ENCODE assay signal across 8 mouse cellular contexts in genomic region chr11:50114329-50114728, GRCm38 (mm10). TPM values are rescaled to one million over a fixed set of nuclear protein-coding genes. Genes with fewer than 3 reads are reported as not detected.
DNase-seq lines count a peak whose midpoint lies in the region; ATAC-seq and TF ChIP-seq lines count a peak whose summit lies in the region.

No protein-coding gene starts in this region.

- no peaks in the 10 kb centered on the region for H3K4me1 ChIP-seq in hindbrain, embryonic 13.5 days (replicated peaks)
- no peaks in the 10 kb centered on the region for H3K4me1 ChIP-seq in limb, embryonic 14.5 days (ENCODE audit: control insufficient read depth, insufficient read depth, low read length)

- H3K4me2 ChIP-seq in hindbrain, embryonic 13.5 days = no peak overlapping the region
- no peak overlapping the region for H3K4me2 ChIP-seq in limb, embryonic 14.5 days (replicated peaks; ENCODE audit: low read depth, low read length, severe bottlenecking)

- no peaks in the 10 kb centered on the region for H3K9me3 ChIP-seq in hindbrain, embryonic 13.5 days
- H3K9me3 ChIP-seq in limb, embryonic 14.5 days (ENCODE audit: control insufficient read depth, low read length) = no peaks in the 10 kb centered on the region

- no peak overlapping the region for H3K4me3 ChIP-seq in hindbrain, embryonic 13.5 days
- no peak overlapping the region for H3K4me3 ChIP-seq in limb, embryonic 14.5 days (replicated peaks; ENCODE audit: low read length)

- no peak overlapping the region for H3K9ac ChIP-seq in hindbrain, embryonic 13.5 days
- no peak overlapping the region for H3K9ac ChIP-seq in limb, embryonic 14.5 days (ENCODE audit: low read depth, low read length, severe bottlenecking)

- no peak overlapping the region for H3K27ac ChIP-seq in hindbrain, embryonic 13.5 days
- H3K27ac ChIP-seq in limb, embryonic 14.5 days (replicated peaks; ENCODE audit: low read depth, low read length) = no peak overlapping the region

- ATAC-seq in erythroid progenitor cell, adult 5-6 weeks (replicated peaks; ENCODE audit: low FRiP score, poor library complexity, severe bottlenecking) = peak; percentile 96
- 0 out of 2 replicates have a peak, but pooled peaks have one; percentile 10 for ATAC-seq in hindbrain, embryonic 13.5 days (ENCODE audit: low FRiP score)
- ATAC-seq in limb, embryonic 14.5 days (ENCODE audit: low FRiP score, low read depth) = peak; percentile 44; the same call in 1 of the 2 replicates
- peak; percentile 93 for ATAC-seq in monocyte, adult 5-6 weeks (replicated peaks; ENCODE audit: insufficient number of reproducible peaks, low FRiP score, low TSS enrichment, poor library complexity, severe bottlenecking)

- no peak for TF ChIP-seq POLR2A in limb, embryonic 14.5 days (IDR thresholded peaks at IDR 0.05; ENCODE audit: borderline replicate concordance, extremely low read depth, insufficient read depth, insufficient read length)

- WGBS in hindbrain, embryonic 13.5 days = 18% methylated on average over 5 of the region's 5 CpGs
- WGBS in limb, embryonic 14.5 days = 19% methylated on average over 5 of the region's 5 CpGs

- no peaks in the 10 kb centered on the region for H3K27me3 ChIP-seq in hindbrain, embryonic 13.5 days
- H3K27me3 ChIP-seq in limb, embryonic 14.5 days (ENCODE audit: control insufficient read depth, insufficient read depth, low read length) = no peaks in the 10 kb centered on the region

- peaks cover 20% of the 10 kb centered on the region for H3K36me3 ChIP-seq in hindbrain, embryonic 13.5 days
- peaks cover 5% of the 10 kb centered on the region for H3K36me3 ChIP-seq in limb, embryonic 14.5 days (ENCODE audit: control insufficient read depth, insufficient read depth, low read length)

- DNase-seq in ovary, postnatal 10 days (ENCODE audit: low spot score) = peak; percentile 35
- DNase-seq in ovary, adult 18-20 months (ENCODE audit: low spot score) = no peak
- DNase-seq in brain, adult 2 months (ENCODE audit: low read depth, low spot score) = peak; percentile 78
- DNase-seq in limb, embryonic 14.5 days (ENCODE audit: low spot score) = peak; percentile 31
- DNase-seq in thymus, adult 18-20 months = peak; percentile 59 to 68

RNA-seq across cellular contexts. Expression of gene Tbc1d9b, which starts 16.9 kb away (rescaled TPM):
- 13.0 and 16.3 TPM in 2 replicates for total RNA-seq in erythroid progenitor cell, adult 5-6 weeks (2015; ENCODE audit: low replicate concordance)
- total RNA-seq in erythroid progenitor cell, adult 5-6 weeks (2017; ENCODE audit: low replicate concordance) = 6.2 and 16.6 TPM in 2 replicates
- 37.5 and 40.7 TPM in 2 replicates for polyA plus RNA-seq in hindbrain, embryonic 13.5 days (2015; fragmentation: Nextera tagmentation; extraction: Ambion mirVana)
- polyA plus RNA-seq in limb, embryonic 14.5 days (2012; rRNA removed) = 44.9 and 51.5 TPM in 2 replicates
- polyA plus RNA-seq in limb, embryonic 14.5 days (2014; fragmentation: Nextera tagmentation; extraction: Ambion mirVana) = 45.2 and 50.5 TPM in 2 replicates
- total RNA-seq in monocyte, adult 5-6 weeks (2017) = 34.9 to 89.4 TPM (median 86.4 TPM) in 3 replicates

RNA-seq across cellular contexts. Expression of gene Mrnip, which starts 59.9 kb away (rescaled TPM):
- total RNA-seq in erythroid progenitor cell, adult 5-6 weeks (2015; ENCODE audit: low replicate concordance) = 2.5 and 6.1 TPM in 2 replicates
- 0.51 TPM in 1 of 2 replicates, not detected in the other for total RNA-seq in erythroid progenitor cell, adult 5-6 weeks (2017; ENCODE audit: low replicate concordance)
- 30.2 and 30.6 TPM in 2 replicates for polyA plus RNA-seq in hindbrain, embryonic 13.5 days (2015; fragmentation: Nextera tagmentation; extraction: Ambion mirVana)
- 17.6 and 18.0 TPM in 2 replicates for polyA plus RNA-seq in limb, embryonic 14.5 days (2012; rRNA removed)
- polyA plus RNA-seq in limb, embryonic 14.5 days (2014; fragmentation: Nextera tagmentation; extraction: Ambion mirVana) = 16.8 and 17.2 TPM in 2 replicates
- total RNA-seq in monocyte, adult 5-6 weeks (2017) = 2.0 to 4.1 TPM (median 3.3 TPM) in 3 replicates

Comparison
In these comparisons a context has a peak if more than half of its experiments do, and no peak if none do; other contexts are left out.
1. ATAC-seq: peak in every context shown above with its lines; median percentile 96 in erythroid progenitor cell, adult 5-6 weeks; 93 in monocyte, adult 5-6 weeks; 44 in limb, embryonic 14.5 days; 10 in hindbrain, embryonic 13.5 days.